Mouse (Mus musculus) C2C12 (cell line): ENCODE results near the gene Pkdcc.

Source experiments
- CEBPB ChIP-seq: IDR thresholded peaks from one replicate; pipeline ENCODE4 v1.6.1; 2011; ENCODE audit warnings: low read depth, mild to moderate bottlenecking, control low read depth, moderate library complexity
- CTCF ChIP-seq: IDR thresholded peaks from one replicate; pipeline ENCODE4 v1.5.1; 2011; ENCODE audit not compliant: control insufficient read depth, insufficient read depth, insufficient read length
- MAX ChIP-seq: IDR thresholded peaks from one replicate; pipeline ENCODE4 v1.6.1; 2011; ENCODE audit warnings: mild to moderate bottlenecking, control low read depth
- MYOD1 ChIP-seq: IDR thresholded peaks from one replicate; pipeline ENCODE4 v1.6.1; 2011; ENCODE audit warnings: low read depth; ENCODE audit not compliant: control insufficient read depth, insufficient read length
- USF1 ChIP-seq: IDR thresholded peaks from one replicate; pipeline ENCODE4 v1.6.1; 2011; ENCODE audit warnings: low read depth, mild to moderate bottlenecking, control low read depth, moderate library complexity

- TF ChIP-seq CTCF: no peak
- no peak for TF ChIP-seq USF1
- TF ChIP-seq CEBPB: no peak
- TF ChIP-seq MAX: no peak
- TF ChIP-seq MYOD1: no peak
Measured at GRCm38 (mm10) chr17:83212422-83212821, 2.7 kb upstream of the Pkdcc start.
